Mouse (Mus musculus) liver, embryonic 14.5 days (tissue): Measurements from ENCODE around the gene Nodal.
A peak's percentile ranks its signal among the peaks of the same experiment; 100 is the strongest.

Source experiments
- CTCF ChIP-seq: IDR thresholded peaks from 2 replicates; pipeline ENCODE4 v1.5.1; 2016; ENCODE audit warnings: antibody characterized with exemption, low read depth, control low read depth
- EP300 ChIP-seq: IDR thresholded peaks from 2 replicates; pipeline ENCODE4 v1.6.1; 2016; ENCODE audit warnings: antibody characterized with exemption, low read depth

DNA sequence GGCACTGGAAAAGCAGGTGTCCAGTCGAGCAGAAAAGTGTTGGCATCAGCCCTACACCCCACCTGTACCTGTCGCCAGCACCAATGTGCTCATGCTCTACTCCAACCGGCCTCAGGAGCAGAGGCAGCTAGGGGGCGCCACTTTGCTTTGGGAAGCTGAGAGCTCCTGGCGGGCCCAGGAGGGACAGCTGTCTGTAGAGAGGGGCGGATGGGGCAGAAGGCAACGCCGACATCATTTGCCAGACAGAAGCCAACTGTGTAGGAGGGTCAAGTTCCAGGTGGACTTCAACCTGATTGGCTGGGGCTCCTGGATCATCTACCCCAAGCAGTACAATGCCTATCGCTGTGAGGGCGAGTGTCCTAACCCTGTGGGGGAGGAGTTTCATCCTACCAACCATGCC is 5.5 kb downstream of the Nodal start:
- TF ChIP-seq CTCF (peak; percentile 84), EP300 (no peak)
